ENCODE assay signal across 20 mouse cellular contexts in genomic region chr7:79258981-79259542, GRCm38 (mm10). TPM values are rescaled to one million over a fixed set of nuclear protein-coding genes. Genes with fewer than 3 reads are reported as not detected.
DNase-seq lines count a peak whose midpoint lies in the region; ATAC-seq and TF ChIP-seq lines count a peak whose summit lies in the region.
"Had no signal": no experiment of that assay in that cellular context is flagged by ENCODE, and none has a peak within 500 bp of the region (broad histone marks: within the 10 kb centered on the region; RNA-seq: fewer than 3 reads in every experiment).

No protein-coding gene starts in this region.

- DNase-seq in liver, embryonic 11.5 days (ENCODE audit: low spot score) = no peak
- no peak for DNase-seq in intestine, embryonic 14.5 days (ENCODE audit: low spot score)
- DNase-seq in stomach, postnatal 0 days (ENCODE audit: low spot score) = no peak
- DNase-seq: cerebellum, adult 8-10 months; kidney, adult 8-10 months; kidney, postnatal 10 days; lung, adult 2 months; lung, postnatal 36 days; midbrain, embryonic 14.5 days; retina, postnatal 1 day; thymus, adult 2 months; thymus, postnatal 4 days had no signal

- no peak for TF ChIP-seq EP300 in stomach, postnatal 0 days (optimal IDR thresholded peaks at IDR 0.05)

- H3K27me3 ChIP-seq in liver, embryonic 12.5 days (replicated peaks) = 0 out of 2 replicates have a peak, but pooled peaks cover 5% of the 10 kb centered on the region
- H3K27me3 ChIP-seq in liver, embryonic 11.5 days (replicated peaks; ENCODE audit: control insufficient read depth, insufficient read depth, low read length) = no peaks in the 10 kb centered on the region
- no peaks in the 10 kb centered on the region for H3K27me3 ChIP-seq in intestine, embryonic 14.5 days (replicated peaks; ENCODE audit: control insufficient read depth, insufficient read depth, low read length)
- no peaks in the 10 kb centered on the region for H3K27me3 ChIP-seq in liver, embryonic 15.5 days
- H3K27me3 ChIP-seq in stomach, postnatal 0 days (ENCODE audit: control insufficient read depth, insufficient read depth, low read length) = no peaks in the 10 kb centered on the region
- H3K27me3 ChIP-seq in forebrain, embryonic 12.5 days = no peaks in the 10 kb centered on the region

- H3K36me3 ChIP-seq in liver, embryonic 12.5 days = no peaks in the 10 kb centered on the region
- no peaks in the 10 kb centered on the region for H3K36me3 ChIP-seq in liver, embryonic 11.5 days (ENCODE audit: control insufficient read depth, insufficient read depth, low read length)
- no peaks in the 10 kb centered on the region for H3K36me3 ChIP-seq in intestine, embryonic 14.5 days (ENCODE audit: control insufficient read depth, insufficient read depth, low read length)
- H3K36me3 ChIP-seq in liver, embryonic 15.5 days (replicated peaks) = no peaks in the 10 kb centered on the region
- H3K36me3 ChIP-seq in stomach, postnatal 0 days (ENCODE audit: control insufficient read depth, insufficient read depth, low read length) = no peaks in the 10 kb centered on the region
- no peaks in the 10 kb centered on the region for H3K36me3 ChIP-seq in forebrain, embryonic 12.5 days (replicated peaks)
- H3K36me3 ChIP-seq: heart, embryonic 10.5 days had no signal

- no peak overlapping the region for H3K4me2 ChIP-seq in liver, embryonic 12.5 days
- no peak overlapping the region for H3K4me2 ChIP-seq in liver, embryonic 11.5 days
- no peak overlapping the region for H3K4me2 ChIP-seq in intestine, embryonic 14.5 days (ENCODE audit: low read length)
- no peak overlapping the region for H3K4me2 ChIP-seq in liver, embryonic 15.5 days
- no peak overlapping the region for H3K4me2 ChIP-seq in stomach, postnatal 0 days (replicated peaks; ENCODE audit: low read depth)
- H3K4me2 ChIP-seq in forebrain, embryonic 12.5 days = no peak overlapping the region

- peaks cover 24% of the 10 kb centered on the region for H3K4me1 ChIP-seq in liver, embryonic 12.5 days
- H3K4me1 ChIP-seq in liver, embryonic 11.5 days (replicated peaks; ENCODE audit: control insufficient read depth, insufficient read depth, low read length) = no peaks in the 10 kb centered on the region
- H3K4me1 ChIP-seq in intestine, embryonic 14.5 days (replicated peaks; ENCODE audit: control insufficient read depth, insufficient read depth, low read length) = no peaks in the 10 kb centered on the region
- H3K4me1 ChIP-seq in liver, embryonic 15.5 days (replicated peaks) = peaks cover 43% of the 10 kb centered on the region
- H3K4me1 ChIP-seq in stomach, postnatal 0 days (replicated peaks; ENCODE audit: control insufficient read depth, insufficient read depth) = no peaks in the 10 kb centered on the region
- no peaks in the 10 kb centered on the region for H3K4me1 ChIP-seq in forebrain, embryonic 12.5 days
- H3K4me1 ChIP-seq: heart, embryonic 10.5 days had no signal

- no peak for TF ChIP-seq CTCF in stomach, postnatal 0 days (IDR thresholded peaks at IDR 0.05; ENCODE audit: low read depth)

- H3K4me3 ChIP-seq in liver, embryonic 12.5 days = no peak overlapping the region
- no peak overlapping the region for H3K4me3 ChIP-seq in liver, embryonic 11.5 days (ENCODE audit: low read depth, low read length)
- no peak overlapping the region for H3K4me3 ChIP-seq in intestine, embryonic 14.5 days (ENCODE audit: low read depth, low read length)
- H3K4me3 ChIP-seq in liver, embryonic 15.5 days (replicated peaks) = no peak overlapping the region
- H3K4me3 ChIP-seq in stomach, postnatal 0 days (ENCODE audit: low read depth, low read length) = no peak overlapping the region
- no peak overlapping the region for H3K4me3 ChIP-seq in forebrain, embryonic 12.5 days (replicated peaks)
- H3K4me3 ChIP-seq: heart, embryonic 10.5 days; megakaryocyte, embryonic 14.5 days had no signal

- H3K9ac ChIP-seq in liver, embryonic 12.5 days = no peak overlapping the region
- no peak overlapping the region for H3K9ac ChIP-seq in liver, embryonic 11.5 days (ENCODE audit: low read depth, low read length)
- H3K9ac ChIP-seq in intestine, embryonic 14.5 days (ENCODE audit: low read length) = no peak overlapping the region
- no peak overlapping the region for H3K9ac ChIP-seq in liver, embryonic 15.5 days
- H3K9ac ChIP-seq in stomach, postnatal 0 days (ENCODE audit: low read length) = no peak overlapping the region
- H3K9ac ChIP-seq in forebrain, embryonic 12.5 days = no peak overlapping the region

- peak overlapping the region; percentile 63 for H3K27ac ChIP-seq in liver, embryonic 12.5 days
- no peak overlapping the region for H3K27ac ChIP-seq in liver, embryonic 11.5 days (ENCODE audit: low read depth, low read length)
- no peak overlapping the region for H3K27ac ChIP-seq in intestine, embryonic 14.5 days (ENCODE audit: low read depth)
- H3K27ac ChIP-seq in liver, embryonic 15.5 days (replicated peaks) = peak overlapping the region; percentile 67
- H3K27ac ChIP-seq in stomach, postnatal 0 days (replicated peaks) = no peak overlapping the region; the same call in 1 of the 2 replicates
- no peak overlapping the region for H3K27ac ChIP-seq in forebrain, embryonic 12.5 days
- H3K27ac ChIP-seq: heart, embryonic 10.5 days; hindbrain, postnatal 0 days had no signal

- WGBS in liver, embryonic 12.5 days (ENCODE audit: insufficient replicate concordance) = 62% methylated on average over 10 of the region's 10 CpGs
- 69% methylated on average over 10 of the region's 10 CpGs for WGBS in liver, embryonic 11.5 days
- WGBS in intestine, embryonic 14.5 days = 77% methylated on average over 10 of the region's 10 CpGs
- WGBS in liver, embryonic 15.5 days (ENCODE audit: insufficient replicate concordance) = 60% methylated on average over 10 of the region's 10 CpGs
- 77% methylated on average over 10 of the region's 10 CpGs for WGBS in stomach, postnatal 0 days
- WGBS in forebrain, embryonic 12.5 days = 93% methylated on average over 10 of the region's 10 CpGs

- ATAC-seq in liver, embryonic 12.5 days = peak; percentile 58
- no peak for ATAC-seq in liver, embryonic 11.5 days (replicated peaks; ENCODE audit: low FRiP score)
- peak; percentile 62 for ATAC-seq in intestine, embryonic 14.5 days (replicated peaks; ENCODE audit: low FRiP score, low TSS enrichment, low read depth)
- ATAC-seq in liver, embryonic 15.5 days (ENCODE audit: insufficient read depth) = peak; percentile 62
- peak; percentile 80 for ATAC-seq in stomach, postnatal 0 days (ENCODE audit: low FRiP score, low TSS enrichment)
- ATAC-seq in megakaryocyte-erythroid progenitor cell, adult 5-6 weeks (replicated peaks; ENCODE audit: low FRiP score, low TSS enrichment, poor library complexity, severe bottlenecking) = no peak
- no peak for ATAC-seq in forebrain, embryonic 12.5 days (ENCODE audit: low FRiP score)
- ATAC-seq: forebrain, embryonic 14.5 days; hindbrain, postnatal 0 days had no signal

- no peaks in the 10 kb centered on the region for H3K9me3 ChIP-seq in liver, embryonic 12.5 days (replicated peaks)
- no peaks in the 10 kb centered on the region for H3K9me3 ChIP-seq in liver, embryonic 11.5 days (ENCODE audit: control insufficient read depth, low read length)
- no peaks in the 10 kb centered on the region for H3K9me3 ChIP-seq in intestine, embryonic 14.5 days (ENCODE audit: control insufficient read depth, low read length)
- H3K9me3 ChIP-seq in liver, embryonic 15.5 days (replicated peaks) = no peaks in the 10 kb centered on the region
- no peaks in the 10 kb centered on the region for H3K9me3 ChIP-seq in stomach, postnatal 0 days (ENCODE audit: control insufficient read depth, low read length)
- no peaks in the 10 kb centered on the region for H3K9me3 ChIP-seq in forebrain, embryonic 12.5 days
- H3K9me3 ChIP-seq: heart, embryonic 10.5 days had no signal

RNA-seq across cellular contexts. Expression of gene Abhd2, which starts 13.9 kb away (rescaled TPM):
- polyA plus RNA-seq in liver, embryonic 12.5 days (2016; fragmentation: Nextera tagmentation; extraction: Ambion mirVana) = 9.6 and 10.5 TPM in 2 replicates
- 11.5 and 13.4 TPM in 2 replicates for polyA plus RNA-seq in liver, embryonic 11.5 days (2014; fragmentation: Nextera tagmentation; extraction: Ambion mirVana)
- 14.6 and 15.2 TPM in 2 replicates for polyA plus RNA-seq in intestine, embryonic 14.5 days (2014; fragmentation: Nextera tagmentation; extraction: Ambion mirVana)
- polyA plus RNA-seq in liver, embryonic 15.5 days (2015; fragmentation: Nextera tagmentation; extraction: Ambion mirVana) = 11.4 TPM in 2 replicates
- 24.6 and 27.5 TPM in 2 replicates for polyA plus RNA-seq in stomach, postnatal 0 days (2015; fragmentation: Nextera tagmentation; extraction: Ambion mirVana)
- 23.6 and 25.4 TPM in 2 replicates for total RNA-seq in megakaryocyte-erythroid progenitor cell, adult 5-6 weeks (2014; fragmentation: Nextera tagmentation)
- 13.0 and 13.9 TPM in 2 replicates for total RNA-seq in megakaryocyte-erythroid progenitor cell, adult 5-6 weeks (2017)
- polyA plus RNA-seq in forebrain, embryonic 12.5 days (2016; fragmentation: Nextera tagmentation; extraction: Ambion mirVana) = 12.1 and 15.3 TPM in 2 replicates

Comparison
In these comparisons a context has a peak if more than half of its experiments do, and no peak if none do; other contexts are left out.
1. ATAC-seq: peak in liver, embryonic 12.5 days (single experiment), intestine, embryonic 14.5 days (single experiment), liver, embryonic 15.5 days (single experiment) and stomach, postnatal 0 days (single experiment); none in liver, embryonic 11.5 days (single experiment), megakaryocyte-erythroid progenitor cell, adult 5-6 weeks (single experiment) and forebrain, embryonic 12.5 days (single experiment).
2. H3K27ac ChIP-seq: peak in liver, embryonic 12.5 days (single experiment) and liver, embryonic 15.5 days (single experiment); none in liver, embryonic 11.5 days (single experiment), intestine, embryonic 14.5 days (single experiment), stomach, postnatal 0 days (single experiment) and forebrain, embryonic 12.5 days (single experiment).